Mouse (Mus musculus) liver, embryonic 18 days (tissue): ENCODE data around the gene Tmem151b. TPM values are rescaled to one million over a fixed set of nuclear protein-coding genes. Genes with fewer than 3 reads are reported as not detected.

Source experiments
- polyA plus RNA-seq: library from polyadenylated mRNA; depleted of rRNA; stranded (reverse); fragments of >200 nt; gene quantifications from 2 replicates; pipeline ENCODE4 v1.2.3, GENCODE M21; 2012; rRNA removed

Gene Tmem151b
- 0.05 and 0.06 TPM in 2 replicates for polyA plus RNA-seq

DNA sequence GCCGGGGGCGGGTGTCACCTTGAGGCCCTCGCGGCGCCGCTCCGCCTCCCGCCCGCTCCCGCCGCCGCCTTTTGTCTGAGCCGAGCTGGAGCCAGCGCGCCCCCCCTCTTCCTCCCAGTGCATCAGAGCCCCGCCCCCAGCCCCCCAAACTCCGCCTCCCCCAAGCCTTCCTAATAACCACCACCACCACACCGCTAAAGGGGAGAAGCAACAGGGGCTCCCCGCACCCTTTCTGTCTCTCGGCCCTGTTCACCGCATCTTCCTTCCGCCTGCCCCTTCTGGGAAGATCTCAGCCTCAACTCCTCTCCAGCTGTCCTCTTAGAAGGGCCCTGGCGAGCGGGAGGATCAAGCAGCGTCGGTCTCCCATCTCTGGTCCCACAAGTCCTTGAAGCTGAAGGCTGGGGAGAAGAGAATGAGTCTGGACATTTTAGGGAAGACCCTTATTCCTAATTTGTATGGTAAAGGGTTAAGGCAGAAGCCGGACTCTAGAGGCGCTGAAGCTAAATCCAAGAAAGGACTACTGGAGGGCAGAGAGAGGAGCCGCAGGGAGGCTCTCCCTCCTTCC, at the start of gene Tmem151b:
TSS of gene Tmem151b (minus strand) at position 61 of the 565 bp plus-strand sequence.

DNA sequence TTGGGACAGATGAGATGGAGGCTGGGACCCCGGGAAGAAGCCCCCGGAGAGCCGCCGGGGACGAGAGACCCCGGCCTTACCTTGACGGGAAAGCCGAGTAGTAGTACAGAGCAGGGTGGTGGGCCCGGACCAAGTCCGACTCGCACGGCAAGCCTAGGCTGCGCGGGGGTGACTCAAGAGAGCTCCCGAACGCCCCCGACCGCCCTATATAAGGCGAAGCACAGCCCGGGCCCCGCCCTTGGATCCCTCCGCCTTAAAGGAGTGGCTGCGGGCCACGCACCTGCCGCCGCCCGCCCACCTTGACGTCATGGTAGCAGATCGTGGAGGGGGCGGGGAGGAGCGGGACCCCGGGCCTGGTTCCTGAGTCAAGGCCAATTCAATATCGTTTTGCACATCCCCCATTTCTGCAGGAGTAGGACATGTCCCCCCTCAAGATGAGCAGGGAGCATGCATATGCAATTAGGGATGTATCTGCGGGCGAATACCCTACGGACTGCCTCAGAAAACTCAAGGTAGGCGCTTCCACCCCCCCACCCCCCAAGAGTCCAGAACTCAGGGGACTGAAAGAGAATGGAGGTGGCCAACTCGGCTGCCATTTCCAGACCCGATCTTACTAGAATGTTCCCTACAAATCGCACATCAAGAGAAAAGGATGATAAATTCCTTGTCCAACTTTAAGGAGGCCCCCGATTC, 23.8 kb upstream of the Tmem151b start, which contains the start of gene Hsp90ab1:
TSS of gene Hsp90ab1 (minus strand) at position 185 of the 693 bp plus-strand sequence.

DNA sequence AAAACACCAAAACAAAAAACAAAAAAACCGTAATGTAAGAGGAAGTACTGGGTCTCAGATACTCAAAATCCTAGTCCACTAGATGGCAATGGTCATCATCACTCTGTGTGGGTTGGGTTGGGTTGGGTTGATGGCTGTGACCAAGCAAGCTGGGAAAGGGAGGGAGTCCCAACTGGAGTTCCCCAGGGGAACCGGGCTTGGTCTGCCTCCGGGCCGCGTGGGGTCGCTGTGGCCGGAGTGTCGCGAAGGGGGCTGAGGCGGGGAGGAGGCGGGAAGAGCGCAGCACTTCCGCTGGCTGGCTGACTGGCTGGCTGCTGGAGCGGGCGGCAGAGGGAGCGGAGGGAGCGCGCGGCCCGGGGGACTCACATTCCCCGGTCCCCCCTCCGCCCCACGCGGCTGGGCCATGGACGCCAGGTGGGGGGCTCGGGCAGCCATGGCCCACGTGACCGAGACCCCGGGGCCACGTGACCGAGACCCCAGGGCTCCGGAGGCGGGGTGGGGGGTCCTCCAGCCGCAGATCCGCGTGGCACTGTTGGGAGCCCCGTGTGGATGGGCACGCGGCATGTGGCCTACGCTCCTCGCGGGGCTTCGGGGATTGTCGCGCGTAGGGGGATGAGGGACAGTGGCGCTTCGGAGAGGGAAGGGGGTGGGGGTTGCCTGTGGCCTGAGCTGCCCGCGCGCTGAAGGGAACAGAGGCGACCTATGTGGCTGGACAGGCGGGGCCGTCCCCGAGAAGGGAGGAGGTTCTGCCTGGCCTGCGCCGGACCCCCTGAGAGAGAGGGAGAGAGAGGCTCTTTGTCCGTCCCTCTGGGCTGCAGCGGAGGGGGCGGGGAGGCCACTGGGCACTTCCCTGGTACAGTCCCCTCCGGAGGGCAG, 14.4 kb upstream of the Tmem151b start, which contains the start of gene Slc35b2:
TSS of gene Slc35b2 (plus strand) at position 220 of the 876 bp plus-strand sequence.

DNA sequence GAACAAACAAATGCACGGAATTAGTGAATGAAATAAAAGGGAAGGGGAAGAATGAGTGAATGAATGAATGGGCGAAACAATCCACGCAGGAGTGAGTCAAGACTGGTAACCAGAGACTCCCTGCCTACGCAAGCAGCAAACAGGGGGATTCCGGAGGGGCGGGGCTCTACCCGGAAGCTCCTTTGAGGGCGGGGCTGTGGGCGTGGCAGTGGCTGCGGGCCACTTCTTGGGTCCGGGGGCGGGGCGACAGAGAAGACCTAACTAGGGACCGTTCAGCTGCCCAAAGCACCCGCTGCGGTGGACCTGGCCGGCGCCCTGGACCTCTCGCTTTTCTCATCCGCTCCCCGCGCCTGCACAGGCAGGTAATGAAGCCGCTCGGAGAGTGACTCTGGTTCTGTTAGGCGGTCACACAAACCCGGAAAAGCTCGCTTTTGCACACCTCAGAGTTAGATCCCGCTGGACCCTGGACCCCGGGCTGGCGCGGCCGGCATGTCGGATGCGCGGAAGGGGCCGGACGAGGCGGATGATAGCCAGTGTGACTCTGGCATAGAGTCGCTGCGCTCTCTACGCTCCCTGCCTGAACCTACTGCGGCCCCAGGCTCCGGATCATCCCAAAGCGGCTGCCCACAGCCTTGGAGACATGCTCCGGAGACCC, 6.1 kb upstream of the Tmem151b start, which contains the start of gene Nfkbie:
TSS of gene Nfkbie (plus strand) at position 252 of the 655 bp plus-strand sequence.

DNA sequence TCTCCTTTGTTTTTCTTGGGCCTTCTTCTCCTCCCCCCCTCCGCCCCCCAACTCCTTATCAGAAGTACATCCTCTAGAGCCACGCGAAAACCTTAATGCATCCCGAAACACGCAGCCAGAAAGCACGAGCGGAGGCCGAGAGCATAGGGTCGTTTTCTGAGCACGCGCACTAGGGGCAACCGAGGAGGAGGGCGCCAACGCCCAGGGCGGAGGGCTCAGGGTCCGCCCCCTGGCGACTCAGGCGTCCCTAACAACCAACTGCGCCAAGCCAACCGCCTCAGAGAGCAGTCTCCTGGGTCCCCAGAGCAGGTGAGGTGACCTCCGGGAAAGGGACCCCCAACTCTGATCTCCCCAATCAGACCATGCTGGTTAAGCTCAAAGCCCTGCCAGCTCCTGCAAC, 26.2 kb downstream of the Tmem151b start, which contains the start of gene Tcte1:
TSS of gene Tcte1 (plus strand) at position 172 of the 400 bp plus-strand sequence.

GRCm38 (mm10) chr17:45506700-45507189, 42.7 kb downstream of the Tmem151b start, which contains the start of gene Aars2:
Gene Aars2 (plus strand): TSS chr17:45506841.

Other genes with a start within 250 kb of the Tmem151b start
- 9.8 and 10.2 TPM in 2 replicates for gene Cdc5l, start 115.9 kb downstream of the Tmem151b start, polyA plus RNA-seq
- 0.02 and 0.05 TPM in 2 replicates for gene Spats1, start 74.3 kb downstream of the Tmem151b start, polyA plus RNA-seq
- gene Aars2, start 42.8 kb downstream of the Tmem151b start, polyA plus RNA-seq = 4.3 and 4.8 TPM in 2 replicates
- not detected in 2 replicates for gene Tcte1, start 26.2 kb downstream of the Tmem151b start, polyA plus RNA-seq
- 1.3 and 1.5 TPM in 2 replicates for gene Nfkbie, start 6.0 kb upstream of the Tmem151b start, polyA plus RNA-seq
- gene Slc35b2, start 14.2 kb upstream of the Tmem151b start, polyA plus RNA-seq = 31.5 and 37.2 TPM in 2 replicates
- gene Hsp90ab1, start 23.6 kb upstream of the Tmem151b start, polyA plus RNA-seq = 295 and 345 TPM in 2 replicates
- gene Slc29a1, start 49.9 kb upstream of the Tmem151b start, polyA plus RNA-seq = 83.5 and 91.9 TPM in 2 replicates
- gene Mymx, start 52.4 kb upstream of the Tmem151b start, polyA plus RNA-seq = not detected in 2 replicates
- 0.03 TPM in 1 of 2 replicates, not detected in the other for gene Capn11, start 109.6 kb upstream of the Tmem151b start, polyA plus RNA-seq
- gene Mrpl14, start 136.6 kb upstream of the Tmem151b start, polyA plus RNA-seq = 53.5 and 59.7 TPM in 2 replicates
- gene Tmem63b, start 137.2 kb upstream of the Tmem151b start, polyA plus RNA-seq = 13.3 and 15.1 TPM in 2 replicates
- 0.09 TPM in 1 of 2 replicates, not detected in the other for gene 1600014C23Rik, start 184.2 kb upstream of the Tmem151b start, polyA plus RNA-seq